Mouse (Mus musculus) brain, embryonic 14.5 days (tissue): ENCODE data around the gene Ablim1.

Experiments used
- CTCF ChIP-seq: fragments of 200-500 bp; IDR thresholded peaks from 2 replicates; pipeline ENCODE4 v1.5.1; 2012; ENCODE audit warnings: inconsistent platforms, mild to moderate bottlenecking, moderate library complexity, borderline replicate concordance; ENCODE audit not compliant: insufficient read depth, insufficient read length; ENCODE audit errors: extremely low read depth
- POLR2A ChIP-seq: fragments of 200-500 bp; IDR thresholded peaks from 2 replicates; pipeline ENCODE4 v1.6.1; 2012; ENCODE audit warnings: mild to moderate bottlenecking, inconsistent platforms, borderline replicate concordance; ENCODE audit not compliant: poor library complexity, insufficient read depth, insufficient read length, severe bottlenecking; ENCODE audit errors: extremely low read depth

DNA sequence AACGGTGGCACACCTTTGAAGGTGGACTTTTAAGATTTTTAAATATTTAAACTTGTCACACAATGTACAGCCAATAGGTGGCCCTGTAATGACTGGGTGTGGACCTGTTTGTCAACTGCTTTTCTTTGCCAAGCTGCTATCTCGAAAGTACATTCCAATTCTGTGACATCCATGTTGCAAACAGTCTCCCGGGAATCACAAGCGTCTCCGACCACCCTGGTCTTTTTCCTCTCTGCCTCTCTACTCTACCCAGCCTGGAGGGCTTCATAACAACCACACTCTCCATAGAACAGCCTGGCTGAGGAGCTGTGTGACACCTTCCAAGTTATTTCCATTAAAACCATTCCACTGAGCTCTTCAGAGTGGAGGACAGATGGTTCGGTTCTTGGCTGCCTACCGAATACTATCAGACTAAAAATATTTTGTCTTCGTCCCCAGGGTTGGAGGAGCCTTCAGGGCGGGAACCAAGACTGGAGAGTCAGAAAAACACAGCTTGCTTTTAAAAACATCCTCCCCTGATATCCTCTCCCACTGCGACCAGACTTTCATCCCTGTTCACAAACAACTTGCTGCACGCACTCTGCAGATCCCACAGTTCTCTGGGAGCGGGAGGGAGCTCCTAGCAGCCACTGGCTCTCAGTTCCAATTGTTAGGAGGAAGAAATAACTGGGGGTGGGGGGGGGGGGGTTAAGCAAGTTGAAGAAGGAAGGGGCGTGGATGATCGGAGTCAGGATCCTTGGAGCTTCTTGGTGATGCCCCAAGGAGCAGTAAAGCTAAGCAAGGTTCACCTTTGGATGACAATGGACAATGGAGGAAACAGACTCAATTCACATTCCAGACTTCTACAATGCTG, 216.3 kb downstream of the Ablim1 start:
- TF ChIP-seq POLR2A (no peak), CTCF (no peak)
